Comparison of ENCODE assay signal across 25 mouse cellular contexts in genomic region chr2:50513276-50513675, GRCm38 (mm10).
DNase-seq lines count a peak whose midpoint lies in the region; ATAC-seq and TF ChIP-seq lines count a peak whose summit lies in the region.
"Had no signal": no experiment of that assay in that cellular context is flagged by ENCODE, and none has a peak within 500 bp of the region (broad histone marks: within the 10 kb centered on the region; RNA-seq: fewer than 3 reads in every experiment).

No protein-coding gene starts in this region.

- H3K4me2 ChIP-seq in kidney, embryonic 16.5 days (replicated peaks; ENCODE audit: low read depth, low read length) = no peak overlapping the region
- no peak overlapping the region for H3K4me2 ChIP-seq in midbrain, embryonic 11.5 days
- H3K4me2 ChIP-seq in midbrain, postnatal 0 days (ENCODE audit: low read depth, low read length, poor library complexity, severe bottlenecking) = no peak overlapping the region
- H3K4me2 ChIP-seq: heart, embryonic 12.5 days; heart, embryonic 15.5 days; hindbrain, embryonic 13.5 days had no signal

- H3K4me1 ChIP-seq in kidney, embryonic 16.5 days (ENCODE audit: insufficient read depth, low read length) = peaks cover 2% of the 10 kb centered on the region; the same call in 1 of the 2 replicates
- H3K4me1 ChIP-seq in midbrain, embryonic 11.5 days (ENCODE audit: control insufficient read depth, insufficient read depth, low read length) = no peaks in the 10 kb centered on the region
- H3K4me1 ChIP-seq in midbrain, postnatal 0 days (ENCODE audit: insufficient read depth, low read length) = no peaks in the 10 kb centered on the region
- H3K4me1 ChIP-seq: heart, embryonic 12.5 days; heart, embryonic 15.5 days; hindbrain, embryonic 10.5 days had no signal

- no peak for TF ChIP-seq CTCF in midbrain, postnatal 0 days (IDR thresholded peaks at IDR 0.05)

- H3K36me3 ChIP-seq in kidney, embryonic 16.5 days (ENCODE audit: insufficient read depth, low read length) = no peaks in the 10 kb centered on the region
- H3K36me3 ChIP-seq in midbrain, embryonic 11.5 days (ENCODE audit: control insufficient read depth, insufficient read depth, low read length) = no peaks in the 10 kb centered on the region
- H3K36me3 ChIP-seq in midbrain, postnatal 0 days (ENCODE audit: insufficient read depth, low read length) = no peaks in the 10 kb centered on the region
- H3K36me3 ChIP-seq: heart, embryonic 12.5 days; heart, embryonic 15.5 days; hindbrain, embryonic 10.5 days; hindbrain, embryonic 13.5 days had no signal

- 95% methylated on average over 4 of the region's 4 CpGs for WGBS in kidney, embryonic 16.5 days
- WGBS in midbrain, embryonic 11.5 days = 92% methylated on average over 4 of the region's 4 CpGs
- WGBS in midbrain, postnatal 0 days = 91% methylated on average over 4 of the region's 4 CpGs

- peaks cover 2% of the 10 kb centered on the region; the same call in 1 of the 2 replicates for H3K9me3 ChIP-seq in kidney, embryonic 16.5 days (ENCODE audit: low read length)
- H3K9me3 ChIP-seq in midbrain, embryonic 11.5 days (ENCODE audit: control insufficient read depth, low read length) = no peaks in the 10 kb centered on the region
- H3K9me3 ChIP-seq in midbrain, postnatal 0 days (ENCODE audit: low read length) = no peaks in the 10 kb centered on the region
- H3K9me3 ChIP-seq: heart, embryonic 12.5 days; heart, embryonic 15.5 days had no signal

- no peak overlapping the region for H3K4me3 ChIP-seq in kidney, embryonic 16.5 days (ENCODE audit: low read length)
- no peak overlapping the region for H3K4me3 ChIP-seq in midbrain, embryonic 11.5 days (ENCODE audit: low read depth, low read length)
- H3K4me3 ChIP-seq in midbrain, postnatal 0 days (ENCODE audit: low read depth, low read length) = no peak overlapping the region
- H3K4me3 ChIP-seq: heart, embryonic 12.5 days; heart, embryonic 15.5 days; hindbrain, embryonic 10.5 days; hindbrain, embryonic 13.5 days had no signal

- ATAC-seq in kidney, embryonic 16.5 days (ENCODE audit: low FRiP score, low TSS enrichment) = no peak
- no peak for ATAC-seq in midbrain, embryonic 11.5 days (ENCODE audit: low FRiP score)
- ATAC-seq in midbrain, postnatal 0 days (ENCODE audit: low FRiP score) = no peak
- ATAC-seq: activated CD4-positive, CD25-positive, alpha-beta regulatory T cell, adult 4 months; CD4-positive, CD25-positive, alpha-beta regulatory T cell, adult 4 months; forebrain, embryonic 14.5 days; forebrain, postnatal 0 days had no signal

- peak; percentile 5 for DNase-seq in kidney, adult 18-20 months
- DNase-seq in midbrain, embryonic 11.5 days (ENCODE audit: low spot score, missing footprints) = peak; percentile 2
- DNase-seq in midbrain, postnatal 0 days (ENCODE audit: low spot score) = no peak
- peak; percentile 11 for DNase-seq in kidney, postnatal 10 days
- DNase-seq in kidney, postnatal 36 days = peak; percentile 34 to 55
- DNase-seq in gastrocnemius, adult 18-20 months (ENCODE audit: low spot score) = no peak
- DNase-seq in adrenal gland, postnatal 25 days = no peak
- DNase-seq: adrenal gland, adult 8-10 months; adrenal gland, postnatal 36 days; cerebellum, adult 18-20 months; cerebellum, adult 9-10 months; cerebellum, postnatal 14 days; forebrain, postnatal 0 days; gastrocnemius, postnatal 25 days; heart, adult 18-20 months; heart, postnatal 10 days; heart, postnatal 36 days had no signal

- H3K27me3 ChIP-seq in kidney, embryonic 16.5 days (ENCODE audit: insufficient read depth, low read length) = no peaks in the 10 kb centered on the region
- no peaks in the 10 kb centered on the region for H3K27me3 ChIP-seq in midbrain, embryonic 11.5 days (ENCODE audit: control insufficient read depth, insufficient read depth, low read length)
- no peaks in the 10 kb centered on the region for H3K27me3 ChIP-seq in midbrain, postnatal 0 days (ENCODE audit: insufficient read depth, low read length)
- H3K27me3 ChIP-seq: heart, embryonic 12.5 days; heart, embryonic 15.5 days; hindbrain, embryonic 13.5 days had no signal

- H3K27ac ChIP-seq in kidney, embryonic 16.5 days (ENCODE audit: low read length) = no peak overlapping the region
- no peak overlapping the region for H3K27ac ChIP-seq in midbrain, embryonic 11.5 days (ENCODE audit: low read depth, low read length)
- H3K27ac ChIP-seq in midbrain, postnatal 0 days (ENCODE audit: low read depth, low read length) = no peak overlapping the region
- H3K27ac ChIP-seq: heart, embryonic 15.5 days; hindbrain, embryonic 10.5 days; hindbrain, embryonic 13.5 days had no signal

- H3K9ac ChIP-seq in kidney, embryonic 16.5 days (replicated peaks; ENCODE audit: low read length) = no peak overlapping the region
- H3K9ac ChIP-seq in midbrain, embryonic 11.5 days (ENCODE audit: low read length) = no peak overlapping the region
- no peak overlapping the region for H3K9ac ChIP-seq in midbrain, postnatal 0 days (replicated peaks; ENCODE audit: low read length, poor library complexity, severe bottlenecking)
- H3K9ac ChIP-seq: forebrain, postnatal 0 days; heart, embryonic 12.5 days; heart, embryonic 15.5 days; hindbrain, embryonic 13.5 days had no signal

Comparison
In these comparisons a context has a peak if more than half of its experiments do, and no peak if none do; other contexts are left out.
1. DNase-seq: peak in kidney, adult 18-20 months (single experiment), midbrain, embryonic 11.5 days (single experiment), kidney, postnatal 10 days (single experiment) and kidney, postnatal 36 days (2 of 2); none in midbrain, postnatal 0 days (single experiment), gastrocnemius, adult 18-20 months (single experiment) and adrenal gland, postnatal 25 days (single experiment).